Mouse (Mus musculus) embryonic facial prominence, embryonic 11.5 days (tissue): ENCODE results near the gene Lhx8. TPM values are rescaled to one million over a fixed set of nuclear protein-coding genes. Genes with fewer than 3 reads are reported as not detected.

Experiments used
- ATAC-seq: fragments of 200-750 bp; cut with Nextera tagmentation; replicated peaks from 2 replicates; pipeline ENCODE4 v1.8.0; 2017; ENCODE audit warnings: low read depth; ENCODE audit not compliant: insufficient number of reproducible peaks, low FRiP score, low TSS enrichment
- DNase-seq: peaks from one replicate; pipeline ENCODE4 v3.0.0-alpha.2; 2015; ENCODE audit warnings: low spot score
- H3K27ac ChIP-seq: fragments of 300-500 bp; sonication (generic); replicated peaks from 2 replicates; pipeline ENCODE4 v1.5.1; 2014; ENCODE audit warnings: mild to moderate bottlenecking, low read depth, low read length, control low read depth
- H3K27me3 ChIP-seq: fragments of 300-500 bp; sonication (generic); 2 replicates; pipeline ENCODE4 v1.6.1; 2014; ENCODE audit warnings: mild to moderate bottlenecking, low read length, moderate library complexity, mixed read lengths; ENCODE audit not compliant: control insufficient read depth, insufficient read depth
- H3K36me3 ChIP-seq: fragments of 300-500 bp; sonication (generic); replicated peaks from 2 replicates; pipeline ENCODE4 v1.6.1; 2014; ENCODE audit warnings: low read depth, mild to moderate bottlenecking, low read length, moderate library complexity, mixed read lengths; ENCODE audit not compliant: control insufficient read depth, insufficient read depth
- H3K4me1 ChIP-seq: fragments of 300-500 bp; sonication (generic); 2 replicates; pipeline ENCODE4 v1.6.1; 2014; ENCODE audit warnings: low read length, mixed read lengths; ENCODE audit not compliant: control insufficient read depth, insufficient read depth
- H3K4me2 ChIP-seq: fragments of 300-500 bp; sonication (generic); 2 replicates; pipeline ENCODE4 v1.6.1; 2014; ENCODE audit warnings: low read depth, mild to moderate bottlenecking, control low read depth, low read length, moderate library complexity
- H3K4me3 ChIP-seq: fragments of 300-500 bp; sonication (generic); 2 replicates; pipeline ENCODE4 v1.5.1; 2014; ENCODE audit warnings: low read depth, low read length, control low read depth
- H3K9ac ChIP-seq: fragments of 300-500 bp; sonication (generic); replicated peaks from 2 replicates; pipeline ENCODE4 v1.6.1; 2014; ENCODE audit warnings: mild to moderate bottlenecking, control low read depth, low read length
- H3K9me3 ChIP-seq: fragments of 300-500 bp; sonication (generic); replicated peaks from 2 replicates; pipeline ENCODE4 v1.6.1; 2016; ENCODE audit warnings: mild to moderate bottlenecking, low read length, inconsistent platforms, mixed read lengths; ENCODE audit not compliant: control insufficient read depth
- WGBS: fragments of 180-500 bp; shearing (Covaris S2); extraction: QIAGEN DNeasy Blood & Tissue Kit; methylation state at CpG from one replicate; pipeline ENCODE4 v1.1.7; 2014; 5-methylcytosine and 5-hydroxymethylcytosine counted together
- polyA plus RNA-seq: library from polyadenylated mRNA; unstranded; fragments of >200 nt; fragmentation: Nextera tagmentation; extraction: Ambion mirVana; gene quantifications from 2 replicates; pipeline ENCODE4 v1.2.1, GENCODE M21; 2014

Gene Lhx8
- polyA plus RNA-seq, 1 experiment from 2014 or later: 73.1 TPM

- ATAC-seq (0 out of 2 replicates have a peak, but pooled peaks have one; percentile 25), DNase-seq (peak; percentile 26)
Measured at GRCm38 (mm10) chr3:154305163-154305884, 25.1 kb downstream of the Lhx8 start.

GRCm38 (mm10) chr3:154301102-154301501 is 29.4 kb downstream of the Lhx8 start:
- Histone ChIP-seq H3K27me3 (no peaks in the 10 kb centered on the region), H3K27ac (no peak overlapping the region), H3K9ac (no peak overlapping the region), H3K4me1 (no peaks in the 10 kb centered on the region), H3K4me3 (no peak overlapping the region), H3K9me3 (no peaks in the 10 kb centered on the region), H3K4me2 (no peak overlapping the region), H3K36me3 (no peaks in the 10 kb centered on the region)
- ATAC-seq (no peak), DNase-seq (no peak)
- WGBS: 89% methylated on average over 4 of the region's 4 CpGs

More at GRCm38 (mm10) chr3:154305163-154305884, 25.1 kb downstream of the Lhx8 start:
- no peaks in the 10 kb centered on the region for H3K27me3 ChIP-seq
- no peaks in the 10 kb centered on the region for H3K4me1 ChIP-seq
- H3K9me3 ChIP-seq: no peaks in the 10 kb centered on the region
- WGBS: 69% methylated on average over 16 of the region's 16 CpGs
- no peak overlapping the region for H3K9ac ChIP-seq
- no peak overlapping the region for H3K27ac ChIP-seq
- no peak overlapping the region for H3K4me3 ChIP-seq
- no peak overlapping the region for H3K4me2 ChIP-seq
- H3K36me3 ChIP-seq: no peaks in the 10 kb centered on the region

- 96% methylated on average over 9 of the region's 9 CpGs for WGBS
- DNase-seq (no peak), ATAC-seq (no peak)
- Histone ChIP-seq H3K4me1 (no peaks in the 10 kb centered on the region), H3K27me3 (no peaks in the 10 kb centered on the region), H3K9ac (no peak overlapping the region), H3K27ac (no peak overlapping the region), H3K4me2 (no peak overlapping the region), H3K4me3 (no peak overlapping the region), H3K9me3 (no peaks in the 10 kb centered on the region), H3K36me3 (no peaks in the 10 kb centered on the region)
Measured at GRCm38 (mm10) chr3:154300006-154300405, 30.5 kb downstream of the Lhx8 start.

GRCm38 (mm10) chr3:154298490-154298889 is 32.0 kb downstream of the Lhx8 start:
- Histone ChIP-seq H3K9ac (no peak overlapping the region), H3K4me2 (no peak overlapping the region), H3K27me3 (no peaks in the 10 kb centered on the region), H3K4me3 (no peak overlapping the region), H3K9me3 (no peaks in the 10 kb centered on the region), H3K27ac (no peak overlapping the region), H3K4me1 (no peaks in the 10 kb centered on the region), H3K36me3 (no peaks in the 10 kb centered on the region)
- no peak for ATAC-seq
- no peak for DNase-seq

- DNase-seq: no peak
- Histone ChIP-seq H3K4me3 (no peak overlapping the region), H3K4me1 (no peaks in the 10 kb centered on the region), H3K27me3 (no peaks in the 10 kb centered on the region), H3K9me3 (no peaks in the 10 kb centered on the region), H3K9ac (no peak overlapping the region), H3K36me3 (no peaks in the 10 kb centered on the region), H3K4me2 (no peak overlapping the region), H3K27ac (no peak overlapping the region)
- WGBS: 67% methylated on average over 6 of the region's 6 CpGs
- no peak for ATAC-seq
Measured at GRCm38 (mm10) chr3:154297499-154297898, 33.0 kb downstream of the Lhx8 start.

- Histone ChIP-seq H3K27me3 (no peaks in the 10 kb centered on the region), H3K27ac (no peak overlapping the region), H3K4me2 (no peak overlapping the region), H3K36me3 (no peaks in the 10 kb centered on the region), H3K4me1 (no peaks in the 10 kb centered on the region), H3K4me3 (no peak overlapping the region), H3K9ac (no peak overlapping the region), H3K9me3 (no peaks in the 10 kb centered on the region)
- ATAC-seq (no peak), DNase-seq (no peak)
- 91% methylated on average over 17 of the region's 17 CpGs for WGBS
Measured at GRCm38 (mm10) chr3:154294924-154295834, 35.3 kb downstream of the Lhx8 start.

- Histone ChIP-seq H3K4me3 (no peak overlapping the region), H3K4me2 (no peak overlapping the region), H3K36me3 (no peaks in the 10 kb centered on the region), H3K4me1 (no peaks in the 10 kb centered on the region), H3K27ac (no peak overlapping the region), H3K27me3 (no peaks in the 10 kb centered on the region), H3K9me3 (no peaks in the 10 kb centered on the region), H3K9ac (no peak overlapping the region)
- DNase-seq (no peak), ATAC-seq (no peak)
- 78% methylated on average over 9 of the region's 9 CpGs for WGBS
Measured at GRCm38 (mm10) chr3:154293839-154294490, 36.5 kb downstream of the Lhx8 start.
